Mouse (Mus musculus) fibroblast of lung, adult 2 months (primary cell): ENCODE data around the gene Kcnmb4.

Source experiments
- DNase-seq: peaks from one replicate; pipeline ENCODE4 v3.0.0-alpha.2; 2011; ENCODE audit warnings: low read depth

The Kcnmb4 gene

GRCm38 (mm10) chr10:116452771-116453170 is 20.9 kb downstream of the Kcnmb4 start:
- DNase-seq: no peak

- DNase-seq: no peak
Measured at GRCm38 (mm10) chr10:116450621-116451020, 23.1 kb downstream of the Kcnmb4 start.

GRCm38 (mm10) chr10:116448166-116448565 is 25.5 kb downstream of the Kcnmb4 start:
- no peak for DNase-seq

GRCm38 (mm10) chr10:116447176-116447575 is 26.5 kb downstream of the Kcnmb4 start:
- DNase-seq: no peak

- DNase-seq: no peak
Measured at GRCm38 (mm10) chr10:116446040-116446439, 27.6 kb downstream of the Kcnmb4 start.

- DNase-seq: no peak
Measured at GRCm38 (mm10) chr10:116444826-116445225, 28.9 kb downstream of the Kcnmb4 start.

GRCm38 (mm10) chr10:116444371-116444770 is 29.3 kb downstream of the Kcnmb4 start:
- no peak for DNase-seq

- DNase-seq: no peak
Measured at GRCm38 (mm10) chr10:116440946-116441345, 32.7 kb downstream of the Kcnmb4 start.

GRCm38 (mm10) chr10:116440088-116440487 is 33.6 kb downstream of the Kcnmb4 start:
- DNase-seq: no peak

- DNase-seq: no peak
Measured at GRCm38 (mm10) chr10:116435455-116435854, 38.2 kb downstream of the Kcnmb4 start.

- no peak for DNase-seq
Measured at GRCm38 (mm10) chr10:116432421-116432820, 41.3 kb downstream of the Kcnmb4 start.

- DNase-seq: no peak
Measured at GRCm38 (mm10) chr10:116428026-116428780, 45.5 kb downstream of the Kcnmb4 start.

- no peak for DNase-seq
Measured at GRCm38 (mm10) chr10:116426176-116426575, 47.5 kb downstream of the Kcnmb4 start.

GRCm38 (mm10) chr10:116424921-116425320 is 48.8 kb downstream of the Kcnmb4 start:
- DNase-seq: peak; percentile 17

GRCm38 (mm10) chr10:116422551-116422950 is 51.1 kb downstream of the Kcnmb4 start:
- no peak for DNase-seq

- DNase-seq: no peak
Measured at GRCm38 (mm10) chr10:116420976-116421375, 52.7 kb downstream of the Kcnmb4 start.

- no peak for DNase-seq
Measured at GRCm38 (mm10) chr10:116418121-116418726, 55.5 kb downstream of the Kcnmb4 start.

- no peak for DNase-seq
Measured at GRCm38 (mm10) chr10:116416726-116417125, 57.0 kb downstream of the Kcnmb4 start.

- no peak for DNase-seq
Measured at GRCm38 (mm10) chr10:116416142-116416541, 57.5 kb downstream of the Kcnmb4 start.

GRCm38 (mm10) chr10:116410826-116411225 is 62.9 kb downstream of the Kcnmb4 start:
- DNase-seq: no peak

GRCm38 (mm10) chr10:116407684-116408359 is 65.9 kb downstream of the Kcnmb4 start:
- no peak for DNase-seq

GRCm38 (mm10) chr10:116405011-116405410 is 68.7 kb downstream of the Kcnmb4 start:
- DNase-seq: no peak

GRCm38 (mm10) chr10:116403679-116404078 is 70.0 kb downstream of the Kcnmb4 start:
- no peak for DNase-seq
